In the genomic region with DNA sequence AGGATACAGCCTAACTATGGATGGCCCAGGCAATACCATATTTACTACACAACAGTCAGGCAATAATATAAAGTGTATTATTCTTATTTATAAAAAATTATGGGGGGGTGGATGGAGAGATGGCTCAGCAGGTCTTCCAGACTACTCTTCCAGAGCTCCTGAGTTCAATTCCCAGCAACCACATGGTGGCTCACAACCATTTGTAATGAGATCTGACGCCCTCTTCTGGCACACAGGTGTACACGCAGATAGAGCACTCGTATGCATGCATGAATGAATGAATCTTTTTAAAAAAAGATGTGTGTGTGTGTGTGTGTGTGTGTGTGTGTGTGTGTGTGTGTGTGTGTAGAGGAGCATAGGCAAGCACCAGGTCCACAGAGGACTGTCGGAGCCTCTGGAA, we compare ENCODE assay signal across 28 mouse cellular contexts. TPM values are rescaled to one million over a fixed set of nuclear protein-coding genes. Genes with fewer than 3 reads are reported as not detected.
A peak's percentile ranks its signal among the peaks of the same experiment; 100 is the strongest.
DNase-seq lines count a peak whose midpoint lies in the region; ATAC-seq and TF ChIP-seq lines count a peak whose summit lies in the region.
"Not testable (repeated sequence)": the region's sequence is repeated elsewhere in the genome, so short reads cannot be mapped to it uniquely, and the experiment has no call there.
"Had no signal": no experiment of that assay in that cellular context is flagged by ENCODE, and none has a peak within 500 bp of the region (broad histone marks: within the 10 kb centered on the region; RNA-seq: fewer than 3 reads in every experiment).

No protein-coding gene starts in this region.

- not testable (repeated sequence) for H3K4me3 ChIP-seq in E14TG2a.4 (replicated peaks; ENCODE audit: low read length); gastrocnemius, adult 2 months; intestine, postnatal 0 days (ENCODE audit: low read depth, low read length); liver, embryonic 12.5 days; liver, embryonic 15.5 days (replicated peaks); stomach, postnatal 0 days (ENCODE audit: low read depth, low read length)

- not testable (repeated sequence) for H3K27me3 ChIP-seq in E14TG2a.4 (ENCODE audit: insufficient read depth, low read length); intestine, postnatal 0 days (replicated peaks; ENCODE audit: control insufficient read depth, insufficient read depth, low read length); liver, embryonic 12.5 days (replicated peaks); liver, embryonic 15.5 days; stomach, postnatal 0 days (ENCODE audit: control insufficient read depth, insufficient read depth, low read length)

- intact Hi-C loops in gastrocnemius, adult 2 months (cut with DNase I): not testable (repeated sequence)

- peaks cover 13% of the 10 kb centered on the region for H3K4me1 ChIP-seq in E14TG2a.4 (replicated peaks; ENCODE audit: low read depth, low read length)
- not testable (repeated sequence) for H3K4me1 ChIP-seq in intestine, postnatal 0 days (replicated peaks; ENCODE audit: control insufficient read depth, insufficient read depth, low read length); stomach, postnatal 0 days (replicated peaks; ENCODE audit: control insufficient read depth, insufficient read depth)
- peaks cover 49% of the 10 kb centered on the region for H3K4me1 ChIP-seq in liver, embryonic 12.5 days
- H3K4me1 ChIP-seq in liver, embryonic 15.5 days (replicated peaks): peaks cover 48% of the 10 kb centered on the region

- not testable (repeated sequence) for H3K9me3 ChIP-seq in E14TG2a.4 (ENCODE audit: low read length); intestine, postnatal 0 days (ENCODE audit: control insufficient read depth); liver, embryonic 12.5 days (replicated peaks); liver, embryonic 15.5 days (replicated peaks); stomach, postnatal 0 days (ENCODE audit: control insufficient read depth, low read length)

- 87% methylated on average over 4 of the region's 4 CpGs for WGBS in intestine, postnatal 0 days
- WGBS in liver, embryonic 12.5 days (ENCODE audit: insufficient replicate concordance): 79% methylated on average over 4 of the region's 4 CpGs
- WGBS in liver, embryonic 15.5 days (ENCODE audit: insufficient replicate concordance): 81% methylated on average over 4 of the region's 4 CpGs
- 82% methylated on average over 3 of the region's 4 CpGs for WGBS in stomach, postnatal 0 days

- H3K36me3 ChIP-seq in E14TG2a.4 (ENCODE audit: insufficient read depth, low read length): peaks cover 86% of the 10 kb centered on the region
- peaks cover 79% of the 10 kb centered on the region for H3K36me3 ChIP-seq in intestine, postnatal 0 days (ENCODE audit: control insufficient read depth, insufficient read depth)
- peaks cover 99% of the 10 kb centered on the region for H3K36me3 ChIP-seq in liver, embryonic 12.5 days
- peaks cover 94% of the 10 kb centered on the region for H3K36me3 ChIP-seq in liver, embryonic 15.5 days (replicated peaks)
- peaks cover 37% of the 10 kb centered on the region for H3K36me3 ChIP-seq in stomach, postnatal 0 days (ENCODE audit: control insufficient read depth, insufficient read depth, low read length)

- H3K4me2 ChIP-seq in intestine, postnatal 0 days (replicated peaks; ENCODE audit: low read depth); liver, embryonic 12.5 days; liver, embryonic 15.5 days; stomach, postnatal 0 days (replicated peaks; ENCODE audit: low read depth): not testable (repeated sequence)

- peak; percentile 34 for TF ChIP-seq CTCF in E14TG2a.4 (conservative IDR thresholded peaks at IDR 0.05; ENCODE audit: low read length)
- TF ChIP-seq CTCF in gastrocnemius, adult 2 months (IDR thresholded peaks at IDR 0.05): peak; percentile 20; the same call in 1 of the 2 replicates
- peak; percentile 38; the same call in 1 of the 2 replicates for TF ChIP-seq CTCF in intestine, postnatal 0 days (IDR thresholded peaks at IDR 0.05; ENCODE audit: low read depth)
- TF ChIP-seq CTCF in stomach, postnatal 0 days (IDR thresholded peaks at IDR 0.05; ENCODE audit: low read depth): peak; percentile 22; the same call in 1 of the 2 replicates

- DNase-seq in R1 (ENCODE audit: low read depth, low spot score): peak; percentile 44
- DNase-seq in gastrocnemius, adult 2 months; stomach, postnatal 0 days (ENCODE audit: low spot score): not testable (repeated sequence)

- H3K27ac ChIP-seq in gastrocnemius, adult 2 months; intestine, postnatal 0 days (ENCODE audit: low read depth, low read length); stomach, postnatal 0 days (replicated peaks): not testable (repeated sequence)
- 0 out of 2 replicates have a peak overlapping the region, but pooled peaks have one; percentile 67 for H3K27ac ChIP-seq in liver, embryonic 12.5 days
- 0 out of 2 replicates have a peak overlapping the region, but pooled peaks have one; percentile 93 for H3K27ac ChIP-seq in liver, embryonic 15.5 days (replicated peaks)

- H3K9ac ChIP-seq in intestine, postnatal 0 days (ENCODE audit: low read depth, low read length); liver, embryonic 12.5 days; liver, embryonic 15.5 days; stomach, postnatal 0 days (ENCODE audit: low read length): not testable (repeated sequence)

- ATAC-seq in intestine, postnatal 0 days; liver, embryonic 12.5 days; liver, embryonic 15.5 days (ENCODE audit: insufficient read depth); stomach, postnatal 0 days (ENCODE audit: low FRiP score, low TSS enrichment): not testable (repeated sequence)

- TF ChIP-seq EP300 in stomach, postnatal 0 days (optimal IDR thresholded peaks at IDR 0.05): not testable (repeated sequence)

RNA-seq across cellular contexts. Expression of gene Dnajc16, which starts 17.7 kb away (rescaled TPM):
- 10 to 100 TPM; 12.6 to 12.9 TPM for total RNA-seq in gastrocnemius, adult 2 months (2021)
- polyA plus RNA-seq in intestine, postnatal 0 days (2015; fragmentation: Nextera tagmentation; extraction: Ambion mirVana): 3.3 and 3.9 TPM in 2 replicates
- polyA plus RNA-seq in liver, embryonic 12.5 days (2016; fragmentation: Nextera tagmentation; extraction: Ambion mirVana): 3.1 and 3.2 TPM in 2 replicates
- 2.0 and 2.2 TPM in 2 replicates for polyA plus RNA-seq in liver, embryonic 15.5 days (2015; fragmentation: Nextera tagmentation; extraction: Ambion mirVana)
- polyA plus RNA-seq in stomach, postnatal 0 days (2015; fragmentation: Nextera tagmentation; extraction: Ambion mirVana): 2.9 and 3.1 TPM in 2 replicates

RNA-seq across cellular contexts. Expression of gene Casp9, which starts 20.4 kb away (rescaled TPM):
- total RNA-seq in gastrocnemius, adult 2 months (2021): 1 to 10 TPM; 2.2 to 2.5 TPM
- 13.4 and 15.7 TPM in 2 replicates for polyA plus RNA-seq in intestine, postnatal 0 days (2015; fragmentation: Nextera tagmentation; extraction: Ambion mirVana)
- 13.5 and 14.5 TPM in 2 replicates for polyA plus RNA-seq in liver, embryonic 12.5 days (2016; fragmentation: Nextera tagmentation; extraction: Ambion mirVana)
- 9.7 and 9.9 TPM in 2 replicates for polyA plus RNA-seq in liver, embryonic 15.5 days (2015; fragmentation: Nextera tagmentation; extraction: Ambion mirVana)
- polyA plus RNA-seq in stomach, postnatal 0 days (2015; fragmentation: Nextera tagmentation; extraction: Ambion mirVana): 9.8 and 10.8 TPM in 2 replicates

RNA-seq across cellular contexts. Expression of gene Agmat, which starts 26.5 kb away (rescaled TPM):
- not detected for total RNA-seq in gastrocnemius, adult 2 months (2021)
- polyA plus RNA-seq in intestine, postnatal 0 days (2015; fragmentation: Nextera tagmentation; extraction: Ambion mirVana): 106 and 109 TPM in 2 replicates
- polyA plus RNA-seq in liver, embryonic 12.5 days (2016; fragmentation: Nextera tagmentation; extraction: Ambion mirVana): 16.0 and 16.3 TPM in 2 replicates
- 20.5 and 26.2 TPM in 2 replicates for polyA plus RNA-seq in liver, embryonic 15.5 days (2015; fragmentation: Nextera tagmentation; extraction: Ambion mirVana)
- polyA plus RNA-seq in stomach, postnatal 0 days (2015; fragmentation: Nextera tagmentation; extraction: Ambion mirVana): 0.13 and 0.34 TPM in 2 replicates
- total RNA-seq: common myeloid progenitor, adult 5-6 weeks; forebrain, postnatal 0 days; gastrocnemius, adult 8-10 months; hindbrain, postnatal 0 days had no signal
- polyA plus RNA-seq: C2C12; CD4-positive, CD25-positive, alpha-beta regulatory T cell, adult 4 months; embryonic facial prominence, embryonic 12.5 days; forebrain, embryonic 11.5 days; forebrain, embryonic 14.5 days; forebrain, postnatal 0 days; G1E; hindbrain, embryonic 11.5 days had no signal

RNA-seq across cellular contexts. Expression of gene Ddi2, which starts 49.8 kb away (rescaled TPM):
- total RNA-seq in gastrocnemius, adult 2 months (2021): 10 to 100 TPM; 37.8 to 46.5 TPM
- 15.9 and 16.7 TPM in 2 replicates for polyA plus RNA-seq in intestine, postnatal 0 days (2015; fragmentation: Nextera tagmentation; extraction: Ambion mirVana)
- 28.0 and 28.6 TPM in 2 replicates for polyA plus RNA-seq in liver, embryonic 12.5 days (2016; fragmentation: Nextera tagmentation; extraction: Ambion mirVana)
- polyA plus RNA-seq in liver, embryonic 15.5 days (2015; fragmentation: Nextera tagmentation; extraction: Ambion mirVana): 14.8 and 17.2 TPM in 2 replicates
- 14.4 TPM in 2 replicates for polyA plus RNA-seq in stomach, postnatal 0 days (2015; fragmentation: Nextera tagmentation; extraction: Ambion mirVana)

RNA-seq across cellular contexts. Expression of gene Cela2a, which starts 52.9 kb away (rescaled TPM):
- not detected for total RNA-seq in gastrocnemius, adult 2 months (2021)
- polyA plus RNA-seq in intestine, postnatal 0 days (2015; fragmentation: Nextera tagmentation; extraction: Ambion mirVana): 35.6 and 65.3 TPM in 2 replicates
- polyA plus RNA-seq in liver, embryonic 12.5 days (2016; fragmentation: Nextera tagmentation; extraction: Ambion mirVana): not detected in 2 replicates
- polyA plus RNA-seq in liver, embryonic 15.5 days (2015; fragmentation: Nextera tagmentation; extraction: Ambion mirVana): 0.14 and 3.3 TPM in 2 replicates
- polyA plus RNA-seq in stomach, postnatal 0 days (2015; fragmentation: Nextera tagmentation; extraction: Ambion mirVana): 18.1 and 22.4 TPM in 2 replicates
- total RNA-seq: adrenal gland, adult 18-20 months; adrenal gland, postnatal 10 days; common myeloid progenitor, adult 5-6 weeks; forebrain, postnatal 0 days; G1E; gastrocnemius, adult 8-10 months; gastrocnemius, postnatal 25 days; heart, adult 18-20 months; heart, postnatal 14 days; heart, postnatal 4 days; hindbrain, postnatal 0 days had no signal
- polyA plus RNA-seq: C2C12; CD4-positive, CD25-positive, alpha-beta regulatory T cell, adult 4 months; embryonic facial prominence, embryonic 12.5 days; embryonic facial prominence, embryonic 15.5 days; forebrain, embryonic 11.5 days; forebrain, embryonic 14.5 days; G1E; heart, embryonic 10.5 days; heart, embryonic 13.5 days; hindbrain, embryonic 11.5 days; hindbrain, embryonic 14.5 days had no signal

Comparison
In these comparisons a context has a peak if more than half of its experiments do, and no peak if none do; other contexts are left out.
1. RNA of gene Agmat, which starts 26.5 kb away (polyA plus RNA-seq): 106 to 109 TPM in intestine, postnatal 0 days, 20.5 to 26.2 TPM in liver, embryonic 15.5 days and 16.0 to 16.3 TPM in liver, embryonic 12.5 days; 0.13 to 0.34 TPM in stomach, postnatal 0 days; every median in the first group is over 10 times any median in the second.
2. Peak in every context shown above with its lines, with median percentiles within 50 percentile points of each other: CTCF ChIP-seq.